Mouse (Mus musculus) T-helper 17 cell (primary cell): ENCODE data around the gene Gpalpp1.

Experiments used
- in situ Hi-C, 2 experiments: fragments of 300-600 bp; cut with MboI, MseI; formaldehyde crosslinking; loops; 1 replicate in 1 of 2; 2 replicates in 1 of 2; pipeline ENCODE4 v1.15.1; 2025; ENCODE audit warnings: high pct_unique_total_duplicates in 2 of 2

Gpalpp1 gene

GRCm38 (mm10) chr14:76110396-76111221 lies at the start of gene Gpalpp1, which contains the start of gene Nufip1:
Gpalpp1 (minus strand) TSS chr14:76110760.
Nufip1 (plus strand) TSS chr14:76110891.
- in situ Hi-C loops, result no loop called here

GRCm38 (mm10) chr14:76158192-76158785 lies 47.7 kb upstream of the Gpalpp1 start:
- in situ Hi-C loops, result loop anchor here in 1 of 2 experiments (25.0 kb wide), 1 partner anchor 1704 kb away; no protein-coding TSS in a partner anchor

DNA sequence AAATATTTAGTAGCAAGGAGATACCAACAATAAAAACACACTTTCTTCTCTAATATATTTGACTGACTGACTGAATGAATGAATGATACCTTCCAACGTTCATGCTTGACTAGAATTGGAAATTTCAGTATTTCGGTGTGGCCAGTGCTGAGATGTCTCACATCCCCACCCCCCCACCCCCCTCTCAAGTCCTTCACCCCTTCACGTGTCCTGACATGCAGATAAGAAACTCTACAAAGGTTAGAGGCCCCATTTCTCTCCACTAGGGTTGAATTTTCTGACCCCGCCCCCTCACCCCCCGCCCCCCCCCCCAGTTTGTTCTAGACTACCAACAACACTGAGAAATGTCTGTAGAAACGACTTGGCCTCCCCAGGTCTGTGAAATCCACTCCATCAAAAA lies 43.3 kb upstream of the Gpalpp1 start:
- in situ Hi-C loops, result loop anchor here (5.0 to 25.0 kb wide), 3 partner anchors 178 to 1708 kb away; no protein-coding TSS in a partner anchor

DNA sequence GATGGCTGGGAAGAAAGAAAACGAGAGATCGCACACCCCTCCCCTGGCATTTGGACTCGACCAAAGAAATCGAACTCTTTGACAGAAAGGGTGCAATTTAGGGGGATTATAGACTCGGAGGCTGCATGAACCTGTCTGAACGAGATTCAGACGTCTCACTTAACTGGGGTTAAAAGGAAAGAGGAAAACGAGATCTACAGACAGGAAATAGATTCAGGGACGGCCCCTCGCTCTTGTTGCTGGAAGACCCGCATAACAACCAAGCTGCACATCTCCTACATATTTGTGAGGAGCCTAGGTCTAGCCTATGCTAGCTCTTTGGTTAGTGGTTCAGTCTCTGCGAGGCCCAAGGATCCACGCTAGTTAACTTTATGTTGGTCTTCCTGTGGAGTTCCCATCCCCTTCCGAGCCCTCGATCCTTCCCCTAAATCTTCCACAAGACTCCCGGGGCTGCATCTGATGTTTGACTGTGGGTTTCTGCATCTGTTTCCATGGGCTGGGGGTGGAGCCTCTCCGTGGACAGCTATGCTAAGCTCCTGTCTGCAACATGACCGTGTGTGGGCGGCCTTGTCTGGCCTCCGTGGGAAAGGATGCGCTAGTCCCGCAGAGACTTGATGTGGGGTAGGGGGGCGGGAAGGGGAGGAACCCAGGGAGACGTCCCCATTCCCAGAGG lies 42.6 kb upstream of the Gpalpp1 start:
- in situ Hi-C loops, result loop anchor here (5.0 to 25.0 kb wide), 3 partner anchors 179 to 1709 kb away; no protein-coding TSS in a partner anchor

DNA sequence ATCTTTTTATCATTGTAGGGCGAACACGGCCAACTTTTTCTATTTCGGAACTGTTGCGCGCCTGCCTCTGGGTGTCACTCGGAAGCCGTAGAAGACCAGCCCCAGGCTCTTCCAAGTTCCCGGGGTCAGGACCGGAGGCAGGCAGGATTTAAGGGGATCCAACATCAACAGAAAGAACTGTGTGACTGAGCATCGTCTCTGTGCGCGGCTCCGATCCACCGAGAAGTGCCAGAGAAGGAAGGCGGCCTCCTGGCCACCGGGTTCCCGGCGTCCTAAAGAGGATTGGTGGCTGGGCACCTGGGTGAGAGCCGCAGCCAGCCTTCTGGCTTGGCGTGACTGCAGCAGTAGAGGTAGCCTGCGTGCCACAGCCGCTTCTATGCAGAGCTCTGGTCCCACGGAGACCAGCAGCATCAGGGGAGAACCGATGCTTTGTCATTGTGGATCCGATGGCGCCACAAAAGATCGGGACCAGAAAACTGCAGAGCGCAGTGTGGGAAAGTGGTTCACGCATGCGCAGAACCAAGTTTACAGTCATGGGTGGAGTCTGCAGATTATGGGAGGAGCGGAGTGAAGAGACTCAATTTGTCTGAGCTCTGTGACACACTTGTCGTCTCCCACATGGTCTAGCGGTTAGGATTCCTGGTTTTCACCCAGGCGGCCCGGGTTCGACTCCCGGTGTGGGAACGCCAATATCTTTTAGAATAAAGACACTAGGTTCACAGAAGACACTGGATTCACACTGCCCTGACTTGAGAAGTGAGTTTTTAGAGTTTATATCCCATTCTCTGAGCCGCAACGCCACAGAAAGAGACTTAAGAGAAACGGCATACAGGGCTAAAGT lies 41.8 kb upstream of the Gpalpp1 start:
- in situ Hi-C loops, result loop anchor here (5.0 to 25.0 kb wide), 3 partner anchors 180 to 1710 kb away; no protein-coding TSS in a partner anchor

GRCm38 (mm10) chr14:76151820-76152161 lies 41.2 kb upstream of the Gpalpp1 start:
- in situ Hi-C loops, result loop anchor here (5.0 to 25.0 kb wide), 3 partner anchors 181 to 1711 kb away; no protein-coding TSS in a partner anchor

DNA sequence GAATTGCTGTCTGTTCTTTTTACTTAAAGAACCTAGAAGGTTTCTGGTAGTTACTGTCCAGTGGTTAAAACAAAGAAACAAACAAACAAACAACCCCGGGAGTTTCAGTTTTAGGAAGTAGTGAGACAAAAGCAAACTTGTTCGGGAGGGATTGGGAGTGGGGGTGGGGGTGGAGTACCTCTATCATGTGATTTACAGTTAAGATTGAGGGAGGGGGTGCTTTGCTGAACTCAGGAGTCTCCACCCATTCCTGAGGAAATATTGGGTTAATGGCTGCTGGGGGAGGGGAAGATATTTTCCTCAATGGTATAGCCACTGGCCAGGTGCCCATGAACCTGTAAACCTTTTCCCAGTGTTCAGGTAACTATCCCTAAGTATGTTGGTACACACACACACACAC lies 40.5 kb upstream of the Gpalpp1 start:
- in situ Hi-C loops, result loop anchor here (5.0 to 25.0 kb wide), 3 partner anchors 181 to 1711 kb away; no protein-coding TSS in a partner anchor

GRCm38 (mm10) chr14:76150499-76150898 lies 39.9 kb upstream of the Gpalpp1 start:
- in situ Hi-C loops, result loop anchor here (5.0 to 25.0 kb wide), 3 partner anchors 182 to 1712 kb away; no protein-coding TSS in a partner anchor

DNA sequence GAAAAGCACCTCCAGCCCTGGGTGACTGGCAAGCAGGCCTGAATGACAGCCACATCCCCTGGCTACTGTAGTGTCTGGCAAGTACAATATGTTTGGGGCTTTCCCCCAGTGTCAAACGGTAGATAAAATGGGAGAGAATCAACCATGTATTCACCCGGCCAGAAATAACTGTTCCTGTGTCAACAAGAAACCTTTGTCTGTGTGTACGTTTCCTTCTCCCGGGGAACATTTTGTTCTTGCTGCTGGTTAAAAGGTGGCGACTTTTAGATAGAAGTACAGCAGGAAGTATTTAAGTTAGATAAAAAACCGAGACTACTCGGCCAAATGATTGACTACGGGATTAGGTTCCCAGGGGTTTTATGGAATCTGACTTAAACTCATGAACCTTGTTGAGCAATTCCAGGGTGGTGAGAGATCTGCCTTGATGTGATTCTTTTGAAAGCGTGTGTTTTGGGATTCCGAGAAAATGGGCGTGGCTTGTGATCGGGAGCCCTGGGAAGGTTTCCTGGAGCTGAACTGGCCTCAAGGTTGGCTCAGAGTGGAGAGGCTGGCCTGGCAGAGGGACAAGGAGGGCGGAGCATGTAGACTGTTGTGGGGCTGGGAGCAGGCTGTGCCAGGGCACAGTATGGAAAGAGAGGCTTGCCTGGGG lies 39.1 kb upstream of the Gpalpp1 start:
- in situ Hi-C loops, result loop anchor here (5.0 to 25.0 kb wide), 3 partner anchors 183 to 1713 kb away; no protein-coding TSS in a partner anchor

GRCm38 (mm10) chr14:76148294-76148693 lies 37.7 kb upstream of the Gpalpp1 start:
- in situ Hi-C loops, result no loop called here

DNA sequence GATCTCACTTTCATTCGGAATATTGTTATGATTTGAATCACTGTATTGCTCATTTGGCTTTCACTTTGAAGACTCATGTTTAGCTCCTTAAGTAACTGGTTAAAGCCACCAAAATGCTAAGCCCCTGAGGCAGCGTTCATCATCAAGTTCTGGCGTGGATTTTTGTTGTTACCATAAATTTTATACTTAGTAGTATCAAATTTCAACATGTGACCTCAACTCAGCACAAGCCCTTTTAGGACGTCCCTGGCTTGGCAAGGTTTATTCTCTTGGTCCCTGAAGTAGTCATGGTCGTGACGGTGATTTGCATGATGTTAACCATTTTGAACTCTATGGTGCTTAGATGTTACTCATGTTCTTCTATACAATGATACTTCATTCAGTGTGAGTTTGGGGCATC lies 36.5 kb upstream of the Gpalpp1 start:
- in situ Hi-C loops, result no loop called here

DNA sequence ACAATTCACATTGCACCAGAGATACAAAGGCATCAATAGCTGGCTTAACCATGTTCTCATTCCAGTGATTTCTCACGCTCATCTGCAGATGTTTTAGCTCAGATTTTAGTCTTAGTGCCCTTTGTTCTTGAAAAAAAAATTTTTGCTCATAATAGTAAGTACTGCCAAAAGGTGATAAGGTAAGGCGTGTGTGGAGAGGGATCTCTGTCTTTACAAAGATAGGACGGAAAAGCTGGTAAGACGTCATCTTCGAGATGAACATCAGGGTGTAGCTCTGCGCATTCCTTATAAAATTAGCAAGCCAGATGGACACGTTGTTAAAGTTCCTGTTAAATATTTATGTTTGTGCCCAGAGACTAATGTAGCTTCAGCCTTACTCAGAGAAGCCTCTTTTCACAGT lies 35.3 kb upstream of the Gpalpp1 start:
- in situ Hi-C loops, result no loop called here

DNA sequence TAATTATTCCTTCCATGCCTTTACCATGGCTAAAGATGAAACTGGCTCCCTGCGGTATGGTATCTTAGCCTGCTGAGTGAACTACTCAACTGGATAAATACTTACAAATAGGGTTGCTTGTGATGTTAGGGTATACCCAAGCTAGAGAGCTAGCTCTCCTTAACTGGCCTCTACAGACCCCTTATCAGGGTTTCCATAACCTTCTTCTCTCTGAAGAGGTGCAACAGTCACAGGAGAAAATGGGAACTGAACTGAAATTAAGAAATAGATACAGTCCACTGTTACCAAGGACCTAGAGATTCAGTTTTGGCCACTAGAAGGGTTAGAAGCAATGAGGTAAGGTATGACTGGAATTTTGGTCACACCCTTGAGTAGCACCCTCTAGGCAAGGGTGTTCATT lies 34.7 kb upstream of the Gpalpp1 start:
- in situ Hi-C loops, result no loop called here

DNA sequence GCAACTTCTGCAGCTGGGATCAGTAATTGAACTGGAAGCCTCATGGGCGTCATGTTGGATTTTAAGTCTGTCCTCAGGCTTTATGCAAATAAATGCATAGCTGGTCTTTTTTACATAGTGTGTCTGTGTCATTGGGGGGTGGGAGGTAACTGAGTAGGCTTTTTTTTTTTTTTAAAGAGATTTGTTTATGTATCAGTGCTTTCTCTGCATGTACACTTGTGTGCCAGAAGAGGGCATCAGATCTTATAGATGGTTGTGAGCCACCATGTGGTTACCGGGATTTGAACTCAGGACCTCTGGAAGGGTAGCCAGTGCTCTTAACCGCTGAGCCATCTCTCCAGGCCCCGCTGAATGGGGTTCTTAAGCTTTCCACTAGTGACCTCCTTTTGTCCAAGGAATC lies 24.4 kb upstream of the Gpalpp1 start:
- in situ Hi-C loops, result no loop called here

DNA sequence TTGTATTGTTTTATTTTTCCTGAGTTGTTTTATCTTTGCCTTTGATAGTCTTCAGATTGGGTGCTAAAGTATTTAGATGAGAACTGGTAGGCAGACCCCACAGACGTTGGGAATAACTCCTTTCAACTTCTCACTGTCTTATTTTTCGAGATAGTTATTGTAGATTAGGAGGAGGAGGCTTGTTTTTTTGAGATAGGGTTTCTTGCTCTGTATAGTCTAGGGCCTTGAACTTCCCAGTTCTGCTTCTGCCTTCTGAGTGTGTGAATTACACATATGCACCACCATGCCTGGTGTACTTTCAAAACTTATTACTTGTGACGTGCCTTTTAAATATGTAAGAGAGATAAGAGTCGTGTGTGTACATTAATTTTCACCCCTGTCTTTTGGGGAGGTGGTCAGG lies 17.6 kb upstream of the Gpalpp1 start:
- in situ Hi-C loops, result no loop called here

DNA sequence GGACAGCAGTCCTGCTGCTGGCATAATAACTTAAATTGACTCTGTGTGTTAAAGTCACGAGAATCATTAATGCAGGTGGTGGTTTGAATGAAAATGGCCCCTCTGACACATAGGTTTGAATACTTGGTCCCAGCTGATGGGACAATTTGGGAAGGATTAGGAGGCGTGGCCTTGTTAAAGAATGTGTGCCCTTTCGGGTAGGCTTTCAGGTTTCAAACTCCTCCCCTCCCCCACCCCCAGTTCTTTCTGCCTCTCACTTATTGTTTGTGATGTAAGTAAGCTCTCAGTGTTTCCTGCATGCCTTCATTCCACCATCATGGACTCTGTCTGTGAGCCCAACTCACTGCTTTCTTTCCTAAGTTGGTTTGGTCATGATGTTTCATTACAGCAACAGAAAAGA lies 16.8 kb upstream of the Gpalpp1 start:
- in situ Hi-C loops, result no loop called here

- in situ Hi-C loops, result no loop called here
Observed at GRCm38 (mm10) chr14:76122663-76123058, 12.1 kb upstream of the Gpalpp1 start.

DNA sequence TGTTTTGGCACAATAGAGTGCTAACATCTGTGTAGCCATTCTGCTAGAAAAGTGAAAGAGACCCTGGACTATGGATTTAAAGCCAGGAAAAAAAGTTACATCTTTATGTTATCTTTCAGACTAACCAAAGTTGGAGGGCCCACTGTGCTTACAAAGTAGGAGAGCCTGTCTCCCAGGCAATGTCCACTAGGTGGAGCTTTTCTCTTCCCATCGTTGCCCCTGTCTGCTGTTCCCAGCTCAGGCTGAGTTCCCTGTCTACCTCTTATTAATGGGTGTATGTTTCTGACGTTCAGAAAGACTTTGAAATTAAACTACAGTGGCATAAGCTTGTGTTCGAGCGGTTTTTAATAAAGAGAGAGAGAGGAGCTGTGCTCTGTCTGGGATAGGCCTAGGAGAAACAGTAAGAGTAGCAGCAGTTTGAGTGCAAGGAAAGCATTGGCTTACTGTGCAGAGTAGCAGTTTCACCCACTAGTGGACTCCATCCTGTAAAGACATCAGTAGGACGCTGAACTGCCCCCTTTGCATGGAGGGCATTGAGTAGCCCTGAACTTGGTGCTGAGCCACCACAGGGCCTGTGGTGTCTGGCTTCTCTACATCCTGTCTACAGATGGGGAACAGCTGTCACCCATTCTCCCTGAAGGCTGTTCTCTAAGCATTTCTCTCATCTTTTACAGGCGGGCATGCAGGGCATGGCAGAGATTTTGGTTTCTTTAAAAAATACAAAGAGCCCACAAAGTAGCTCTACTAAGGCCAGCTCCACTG lies 11.5 kb upstream of the Gpalpp1 start:
- in situ Hi-C loops, result no loop called here

GRCm38 (mm10) chr14:76120472-76120871 lies 9.9 kb upstream of the Gpalpp1 start:
- in situ Hi-C loops, result no loop called here

DNA sequence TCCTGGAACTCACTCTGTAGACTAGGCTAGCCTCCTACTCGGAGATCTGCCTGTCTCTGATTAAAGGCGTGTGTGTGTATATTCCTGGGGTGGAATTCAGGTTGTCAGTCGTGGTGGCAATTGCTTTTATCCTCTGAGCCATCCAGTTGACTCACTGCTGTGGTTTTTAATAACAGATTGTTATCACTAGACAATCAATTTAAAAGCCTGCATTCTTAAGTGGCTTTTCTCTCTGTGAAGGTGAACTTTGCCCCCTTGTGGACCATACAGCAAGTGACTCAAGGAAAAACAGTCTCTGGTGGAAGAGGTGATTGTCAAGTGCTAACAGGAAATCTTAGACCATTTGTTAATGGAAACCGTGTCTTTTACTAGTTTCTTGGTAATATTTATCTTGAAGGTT lies 8.4 kb upstream of the Gpalpp1 start:
- in situ Hi-C loops, result no loop called here
